Mouse (Mus musculus) heart, adult 2 months (tissue): ENCODE data around the gene Mettl1.

Experiments
- CTCF ChIP-seq: fragments of 200-600 bp; IDR thresholded peaks from 2 replicates; pipeline ENCODE4 v1.8.1; 2022; ENCODE audit warnings: antibody characterized with exemption, mild to moderate bottlenecking, moderate library complexity
- EP300 ChIP-seq: fragments of 200-500 bp; IDR thresholded peaks from 2 replicates; pipeline ENCODE4 v1.6.1; 2011; ENCODE audit warnings: low read depth, low read length, control low read depth; ENCODE audit not compliant: insufficient read depth
- POLR2A ChIP-seq: fragments of 200-500 bp; IDR thresholded peaks from 2 replicates; pipeline ENCODE4 v1.6.1; 2011; ENCODE audit warnings: mild to moderate bottlenecking, low read depth, low read length, control low read depth; ENCODE audit not compliant: insufficient read depth

GRCm38 (mm10) chr10:127003806-127004205 lies 37.4 kb upstream of the Mettl1 start:
- TF ChIP-seq CTCF (no peak), POLR2A (no peak), EP300 (no peak)
